Mouse (Mus musculus): Measurements from ENCODE around the gene Otof.

Otof gene

GRCm38 (mm10) chr5:30461821-30462220 is at the start of gene Otof:
TSS of gene Otof (minus strand) at chr5:30461932.
- no peak for DNase-seq

- DNase-seq: no peak
These were observed 35.6 kb upstream of the Otof start for GRCm38 (mm10) chr5:30497299-30497698.

GRCm38 (mm10) chr5:30496821-30497220 is 35.1 kb upstream of the Otof start:
- DNase-seq: no peak

- no peak for DNase-seq
These were observed 33.6 kb upstream of the Otof start for GRCm38 (mm10) chr5:30495288-30495687.

- DNase-seq: no peak
These were observed 32.9 kb upstream of the Otof start for GRCm38 (mm10) chr5:30494606-30495005.

GRCm38 (mm10) chr5:30493723-30494122 is 32.0 kb upstream of the Otof start:
- DNase-seq: no peak

GRCm38 (mm10) chr5:30490845-30491244 is 29.1 kb upstream of the Otof start:
- no peak for DNase-seq

GRCm38 (mm10) chr5:30490215-30490614 is 28.5 kb upstream of the Otof start:
- no peak for DNase-seq

GRCm38 (mm10) chr5:30485136-30485535 is 23.4 kb upstream of the Otof start:
- no peak for DNase-seq

GRCm38 (mm10) chr5:30484591-30484990 is 22.9 kb upstream of the Otof start:
- no peak for DNase-seq

- no peak for DNase-seq
These were observed 21.8 kb upstream of the Otof start for GRCm38 (mm10) chr5:30483533-30483932.

- DNase-seq: peak; percentile 70
These were observed 20.6 kb upstream of the Otof start for GRCm38 (mm10) chr5:30482319-30482718.

GRCm38 (mm10) chr5:30476534-30476933 is 14.8 kb upstream of the Otof start:
- peak; percentile 37 for DNase-seq

GRCm38 (mm10) chr5:30472148-30472547 is 10.4 kb upstream of the Otof start:
- DNase-seq: no peak

GRCm38 (mm10) chr5:30470454-30470853 is 8.7 kb upstream of the Otof start:
- DNase-seq: no peak

- no peak for DNase-seq
These were observed 4.6 kb upstream of the Otof start for GRCm38 (mm10) chr5:30466315-30466714.

- no peak for DNase-seq
These were observed 4.1 kb upstream of the Otof start, which contains the start of gene 1700001C02Rik for GRCm38 (mm10) chr5:30465861-30466260. TSS of gene 1700001C02Rik (plus strand) at chr5:30466047.

- DNase-seq: no peak
These were observed 1.6 kb downstream of the Otof start for GRCm38 (mm10) chr5:30460155-30460554.

GRCm38 (mm10) chr5:30456056-30456455 is 5.7 kb downstream of the Otof start:
- DNase-seq: no peak

GRCm38 (mm10) chr5:30444327-30444895 is 17.3 kb downstream of the Otof start:
- DNase-seq: no peak

- no peak for DNase-seq
These were observed 19.5 kb downstream of the Otof start for GRCm38 (mm10) chr5:30442196-30442595.

GRCm38 (mm10) chr5:30440308-30440906 is 21.3 kb downstream of the Otof start:
- DNase-seq: no peak

- DNase-seq: no peak
These were observed 22.8 kb downstream of the Otof start for GRCm38 (mm10) chr5:30438931-30439330.

GRCm38 (mm10) chr5:30427406-30427805 is 34.3 kb downstream of the Otof start:
- DNase-seq: no peak

Measured in thymus, postnatal 25 days (tissue).